Mouse (Mus musculus): ENCODE data around the gene Eva1b. TPM values are rescaled to one million over a fixed set of nuclear protein-coding genes. Genes with fewer than 3 reads are reported as not detected.

Eva1b gene
- polyA plus RNA-seq, 1 experiment from 2014 or later = 98.5 TPM

DNA sequence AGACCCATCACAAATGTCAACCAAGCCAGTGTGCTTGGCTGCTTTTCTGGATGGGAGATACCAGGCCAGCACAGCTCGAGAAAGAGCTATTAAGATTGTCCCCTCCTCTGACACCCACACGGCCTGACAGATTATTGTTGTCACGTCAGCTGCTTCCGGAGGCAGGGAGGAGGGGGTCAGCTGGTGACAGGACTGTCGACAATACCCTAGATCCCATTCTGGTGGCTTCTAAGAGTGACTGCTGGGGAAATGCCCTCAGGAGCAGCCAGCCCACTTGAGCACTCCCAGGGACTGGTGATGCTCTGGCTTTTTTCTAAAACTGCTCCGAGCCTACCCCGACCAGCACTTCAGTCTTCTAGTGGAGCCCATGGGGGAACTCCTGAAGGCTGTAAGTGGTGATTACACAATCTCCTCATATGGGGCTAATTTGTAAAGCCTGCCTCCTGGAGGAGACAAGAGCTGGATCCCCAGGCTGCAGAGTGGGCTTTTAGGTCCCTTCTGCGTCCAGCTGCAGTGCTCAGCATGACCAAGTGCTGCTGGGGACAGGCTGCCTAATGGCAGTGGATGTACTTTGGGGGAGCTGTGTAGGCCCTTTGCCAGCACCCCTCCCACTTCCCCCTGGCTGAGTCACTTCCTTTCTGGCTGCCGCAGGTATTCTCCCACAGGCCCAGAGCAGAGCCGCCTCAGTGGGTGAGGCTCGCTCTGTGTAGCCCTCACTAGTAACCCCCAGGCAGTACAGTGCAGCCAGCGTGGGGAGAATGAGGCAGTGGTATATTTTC is 37.0 kb upstream of the Eva1b start:
- H3K4me1 ChIP-seq = peaks cover 75% of the 10 kb centered on the region
- peak overlapping the region; percentile 33; the same call in 1 of the 2 replicates for H3K9ac ChIP-seq
- H3K9me3 ChIP-seq (replicated peaks) = no peaks in the 10 kb centered on the region
- ATAC-seq (replicated peaks; ENCODE audit: low FRiP score) = peak; percentile 85
- 5% methylated on average over 12 of the region's 12 CpGs for WGBS
- no peaks in the 10 kb centered on the region for H3K36me3 ChIP-seq
- H3K4me3 ChIP-seq (replicated peaks) = 0 out of 2 replicates have a peak overlapping the region, but pooled peaks have one; percentile 7
- peak overlapping the region; percentile 34 for H3K4me2 ChIP-seq
- H3K27ac ChIP-seq = peak overlapping the region; percentile 93
- H3K27me3 ChIP-seq = no peaks in the 10 kb centered on the region

DNA sequence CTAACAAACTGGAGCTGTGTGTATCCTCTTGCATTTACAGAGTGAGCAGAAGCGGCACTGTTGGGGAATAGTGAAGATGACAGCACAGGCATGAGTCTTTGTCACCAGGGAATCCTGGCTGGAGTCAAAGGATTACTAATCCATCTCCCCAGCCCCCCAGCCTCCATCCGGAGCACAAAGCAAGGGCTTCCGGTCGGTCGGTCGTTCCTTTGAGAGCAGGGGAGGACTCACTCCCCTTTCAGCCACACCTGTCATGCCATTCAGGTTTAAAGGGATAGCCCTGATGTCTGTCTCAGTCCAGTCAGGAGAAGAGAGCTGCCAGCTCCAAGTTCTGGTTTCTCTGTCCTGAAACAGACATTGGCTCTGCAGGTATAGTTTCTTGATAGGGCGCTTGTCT is 36.4 kb upstream of the Eva1b start:
- H3K9me3 ChIP-seq (replicated peaks) = no peaks in the 10 kb centered on the region
- no peaks in the 10 kb centered on the region for H3K36me3 ChIP-seq
- H3K27me3 ChIP-seq = no peaks in the 10 kb centered on the region
- H3K4me2 ChIP-seq = peak overlapping the region; percentile 34
- peak overlapping the region; percentile 93 for H3K27ac ChIP-seq
- H3K4me1 ChIP-seq = peaks cover 75% of the 10 kb centered on the region
- WGBS = 26% methylated on average over 7 of the region's 7 CpGs
- no peak for ATAC-seq (replicated peaks; ENCODE audit: low FRiP score)
- no peak overlapping the region for H3K9ac ChIP-seq
- 0 out of 2 replicates have a peak overlapping the region, but pooled peaks have one; percentile 7 for H3K4me3 ChIP-seq (replicated peaks)

DNA sequence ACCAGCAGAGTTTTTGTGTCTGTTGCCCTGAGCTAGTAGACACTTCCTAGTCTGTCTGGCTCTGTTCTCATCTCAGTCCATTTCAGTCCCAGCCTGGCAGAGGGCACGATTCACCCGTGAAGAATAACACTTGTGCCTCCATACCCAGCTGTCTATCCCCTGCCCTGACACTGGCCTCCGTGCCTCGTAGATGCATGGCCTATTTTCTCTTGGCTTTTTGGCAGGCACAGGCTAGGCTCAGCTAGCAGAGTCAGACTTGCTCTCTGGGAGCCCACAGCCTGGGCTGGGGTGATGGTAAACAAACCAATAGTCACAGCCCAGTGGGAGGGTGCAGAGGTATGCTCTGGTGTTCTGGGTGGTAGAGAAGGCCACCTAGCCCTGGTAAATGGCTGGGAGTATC is 34.3 kb upstream of the Eva1b start:
- Histone ChIP-seq H3K36me3 (peaks cover 7% of the 10 kb centered on the region; the same call in 1 of the 2 replicates), H3K4me1 (peaks cover 65% of the 10 kb centered on the region), H3K4me2 (no peak overlapping the region), H3K27ac (no peak overlapping the region), H3K4me3 (replicated peaks) (no peak overlapping the region), H3K9ac (no peak overlapping the region), H3K9me3 (replicated peaks) (no peaks in the 10 kb centered on the region), H3K27me3 (no peaks in the 10 kb centered on the region)
- WGBS = 77% methylated on average over 4 of the region's 4 CpGs
- ATAC-seq (replicated peaks; ENCODE audit: low FRiP score) = no peak

DNA sequence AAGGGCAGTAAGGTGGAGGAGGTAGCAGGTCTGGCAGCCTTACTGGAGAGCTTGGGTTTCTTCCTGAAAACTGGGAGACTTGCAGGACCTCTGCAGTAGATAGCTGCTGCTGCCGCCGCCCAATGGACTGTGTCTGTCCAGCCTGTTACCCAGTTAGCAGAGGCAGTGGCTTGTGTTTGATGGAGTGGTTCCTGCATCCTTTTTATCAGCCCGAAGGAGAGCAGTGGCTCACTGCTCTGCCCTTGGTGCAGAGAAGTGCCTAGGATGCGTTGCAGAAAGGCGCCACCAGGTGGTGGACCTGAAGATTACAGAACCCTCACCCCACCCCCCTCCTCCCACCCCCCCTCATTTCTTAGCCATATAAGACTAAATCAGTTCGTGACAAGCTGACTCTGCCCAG is 33.6 kb upstream of the Eva1b start:
- Histone ChIP-seq H3K4me3 (replicated peaks) (no peak overlapping the region), H3K36me3 (peaks cover 14% of the 10 kb centered on the region), H3K4me1 (peaks cover 58% of the 10 kb centered on the region), H3K27me3 (no peaks in the 10 kb centered on the region), H3K27ac (peak overlapping the region; percentile 37; the same call in 1 of the 2 replicates), H3K9ac (no peak overlapping the region), H3K4me2 (no peak overlapping the region), H3K9me3 (replicated peaks) (no peaks in the 10 kb centered on the region)
- 13% methylated on average over 6 of the region's 6 CpGs for WGBS
- ATAC-seq (replicated peaks; ENCODE audit: low FRiP score) = 0 out of 2 replicates have a peak, but pooled peaks have one; percentile 12

DNA sequence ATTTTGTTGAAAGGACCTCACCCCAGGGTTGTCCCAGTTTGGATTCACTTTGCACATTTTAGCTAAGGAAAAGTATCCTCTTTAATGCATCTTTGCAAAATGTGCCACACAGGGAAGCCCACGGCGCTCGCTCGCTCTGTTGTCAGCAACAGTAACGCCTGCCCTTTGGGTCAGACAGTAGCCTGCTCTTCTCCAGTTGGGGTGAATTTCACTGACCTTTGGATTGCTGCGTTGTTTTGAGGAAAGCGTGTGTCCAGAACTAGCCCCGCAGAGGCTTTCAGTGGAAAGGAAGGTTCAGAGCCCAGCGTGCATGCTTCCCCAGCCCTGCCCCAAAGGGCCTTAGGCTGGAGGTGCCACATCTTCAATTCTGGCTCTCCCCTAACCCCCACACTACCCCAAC is 32.1 kb upstream of the Eva1b start:
- no peak for ATAC-seq (replicated peaks; ENCODE audit: low FRiP score)
- Histone ChIP-seq H3K4me3 (replicated peaks) (no peak overlapping the region), H3K27ac (no peak overlapping the region), H3K36me3 (peaks cover 15% of the 10 kb centered on the region), H3K9me3 (replicated peaks) (no peaks in the 10 kb centered on the region), H3K4me2 (no peak overlapping the region), H3K27me3 (no peaks in the 10 kb centered on the region), H3K9ac (no peak overlapping the region), H3K4me1 (peaks cover 44% of the 10 kb centered on the region)
- WGBS = 79% methylated on average over 9 of the region's 9 CpGs

DNA sequence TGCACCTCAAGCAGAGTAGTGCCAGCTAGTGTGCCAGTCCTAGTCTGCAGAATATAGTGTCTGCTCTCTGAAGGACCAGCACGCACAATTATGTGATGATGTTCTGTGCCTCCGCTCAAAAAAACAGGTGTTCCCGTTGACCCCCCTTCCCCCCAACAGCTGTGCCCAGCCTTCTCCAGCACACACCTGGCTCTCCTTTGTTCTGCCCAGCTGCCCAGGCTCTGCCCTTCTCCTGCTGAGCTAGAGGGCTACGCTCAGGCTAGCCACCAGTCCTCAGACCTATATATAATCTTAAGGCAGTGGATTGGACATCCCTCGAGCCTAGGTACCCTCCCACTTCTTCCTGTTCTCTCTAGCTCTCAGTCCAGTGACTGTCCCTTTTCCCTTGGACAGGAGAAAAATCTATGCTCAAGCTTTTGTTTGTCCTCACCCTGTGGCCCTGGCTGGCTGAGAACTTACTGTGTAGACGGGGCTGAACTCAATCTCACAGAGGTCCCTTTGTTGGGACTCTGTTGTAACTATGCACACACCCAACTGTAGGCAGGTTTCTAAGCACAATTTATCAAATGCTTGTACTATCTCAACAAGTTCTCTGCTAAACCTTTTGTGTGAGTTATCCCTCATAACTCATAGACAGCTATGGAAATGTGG is 31.5 kb upstream of the Eva1b start:
- H3K4me2 ChIP-seq = no peak overlapping the region
- peaks cover under 1% of the 10 kb centered on the region; the same call in 1 of the 2 replicates for H3K9me3 ChIP-seq (replicated peaks)

DNA sequence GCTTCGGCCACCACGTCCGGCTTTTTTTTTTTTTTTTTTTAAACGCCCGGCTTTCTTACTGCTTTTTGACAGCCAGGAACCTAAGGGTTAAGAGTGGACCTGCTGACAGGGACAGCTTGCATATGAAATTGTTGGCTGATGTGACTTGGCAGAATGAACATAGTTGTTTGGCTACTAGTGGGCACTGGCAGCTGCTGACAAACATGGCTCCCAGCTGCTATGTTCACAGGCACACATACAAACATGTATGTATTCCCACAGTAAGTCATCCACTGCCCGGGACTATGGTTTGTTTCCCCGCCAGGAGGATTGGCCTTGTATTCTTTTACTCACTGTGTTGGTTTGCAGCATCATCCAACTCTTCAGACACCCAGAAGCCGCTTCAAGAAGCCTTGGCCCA is 30.4 kb upstream of the Eva1b start:
- 89% methylated on average over 8 of the region's 8 CpGs for WGBS
- Histone ChIP-seq H3K4me1 (peaks cover 27% of the 10 kb centered on the region), H3K36me3 (peaks cover 28% of the 10 kb centered on the region), H3K27ac (no peak overlapping the region), H3K9me3 (replicated peaks) (peaks cover 3% of the 10 kb centered on the region; the same call in 1 of the 2 replicates), H3K9ac (no peak overlapping the region), H3K4me3 (replicated peaks) (no peak overlapping the region), H3K27me3 (no peaks in the 10 kb centered on the region), H3K4me2 (no peak overlapping the region)
- ATAC-seq (replicated peaks; ENCODE audit: low FRiP score) = no peak

More for the DNA sequence above, 31.5 kb upstream of the Eva1b start:
- Histone ChIP-seq H3K4me1 (peaks cover 38% of the 10 kb centered on the region), H3K27me3 (no peaks in the 10 kb centered on the region), H3K27ac (no peak overlapping the region), H3K9ac (no peak overlapping the region), H3K36me3 (peaks cover 19% of the 10 kb centered on the region), H3K4me3 (replicated peaks) (no peak overlapping the region)
- 54% methylated on average over 6 of the region's 6 CpGs for WGBS
- no peak for ATAC-seq (replicated peaks; ENCODE audit: low FRiP score)

DNA sequence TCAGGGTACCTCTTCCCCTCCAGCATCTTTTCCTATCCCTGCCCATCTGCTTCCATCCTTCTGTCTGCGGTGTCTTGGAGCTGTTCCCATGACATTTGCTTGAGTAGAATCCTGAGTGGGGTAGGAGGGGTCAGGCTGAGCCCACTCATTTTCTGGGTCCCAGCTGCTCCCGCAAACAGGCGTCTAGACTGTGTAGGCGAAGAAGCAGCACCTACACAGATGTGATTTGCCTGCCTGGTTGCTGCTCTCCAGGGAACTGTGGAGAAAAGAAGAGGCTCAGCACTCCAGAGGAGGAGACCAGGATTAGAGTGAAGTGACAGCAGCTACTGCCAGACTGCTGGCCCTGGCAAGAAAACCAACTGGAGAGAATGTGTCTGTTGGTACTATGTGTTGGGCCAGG is 28.9 kb upstream of the Eva1b start:
- Histone ChIP-seq H3K4me3 (replicated peaks) (no peak overlapping the region), H3K9ac (no peak overlapping the region), H3K9me3 (replicated peaks) (peaks cover 3% of the 10 kb centered on the region; the same call in 1 of the 2 replicates), H3K4me1 (peaks cover 20% of the 10 kb centered on the region), H3K27me3 (no peaks in the 10 kb centered on the region), H3K4me2 (no peak overlapping the region), H3K36me3 (peaks cover 30% of the 10 kb centered on the region), H3K27ac (no peak overlapping the region)
- 85% methylated on average over 4 of the region's 4 CpGs for WGBS
- ATAC-seq (replicated peaks; ENCODE audit: low FRiP score) = no peak

DNA sequence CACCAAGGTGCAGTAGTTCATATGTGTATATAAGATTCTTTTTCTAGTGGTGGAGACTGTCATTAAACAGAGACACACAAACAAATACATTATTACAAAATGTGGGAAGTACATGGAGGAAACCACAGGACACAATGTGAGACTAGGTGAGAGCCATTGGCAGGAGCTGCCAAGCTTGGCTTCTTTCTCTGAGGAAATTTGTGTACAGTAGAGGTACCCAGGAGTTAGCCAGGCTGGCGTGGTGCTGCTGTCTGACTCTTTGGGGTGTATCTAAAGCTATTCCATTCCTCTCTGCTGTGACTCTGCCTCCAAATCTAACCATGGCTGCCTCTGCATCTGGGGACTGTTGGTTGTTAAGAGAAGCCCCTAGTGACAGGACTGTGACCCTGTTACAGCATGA is 28.5 kb upstream of the Eva1b start:
- H3K36me3 ChIP-seq = peaks cover 33% of the 10 kb centered on the region
- no peaks in the 10 kb centered on the region for H3K27me3 ChIP-seq
- no peak overlapping the region for H3K9ac ChIP-seq
- 89% methylated on average over 1 of the region's 1 CpGs for WGBS
- no peak overlapping the region for H3K4me2 ChIP-seq
- peaks cover 3% of the 10 kb centered on the region; the same call in 1 of the 2 replicates for H3K9me3 ChIP-seq (replicated peaks)
- ATAC-seq (replicated peaks; ENCODE audit: low FRiP score) = no peak
- no peak overlapping the region for H3K4me3 ChIP-seq (replicated peaks)
- H3K4me1 ChIP-seq = peaks cover 16% of the 10 kb centered on the region
- H3K27ac ChIP-seq = no peak overlapping the region

DNA sequence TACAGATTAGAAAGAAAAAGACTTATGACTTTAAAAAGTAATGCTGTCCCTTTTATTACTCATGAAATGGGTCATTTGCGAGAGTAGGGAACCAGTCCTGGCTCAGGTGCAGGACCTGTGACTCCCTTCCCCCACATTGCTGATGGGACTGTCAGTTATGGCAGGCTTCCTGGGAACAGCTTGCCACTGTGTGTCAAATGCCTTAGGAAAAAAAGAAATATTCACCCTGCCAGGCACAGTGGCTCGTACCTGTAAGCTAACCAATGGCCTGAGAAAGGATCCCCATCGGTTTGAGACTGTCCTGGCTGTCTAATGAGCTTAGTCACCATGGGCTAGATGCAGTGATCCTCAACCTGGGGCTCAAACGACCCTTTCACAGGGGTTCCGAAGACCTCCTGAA is 27.5 kb upstream of the Eva1b start:
- H3K4me1 ChIP-seq = peaks cover 11% of the 10 kb centered on the region
- no peak overlapping the region for H3K9ac ChIP-seq
- H3K27me3 ChIP-seq = no peaks in the 10 kb centered on the region
- ATAC-seq (replicated peaks; ENCODE audit: low FRiP score) = no peak
- no peak overlapping the region for H3K27ac ChIP-seq
- WGBS = 75% methylated on average over 5 of the region's 5 CpGs
- peaks cover 3% of the 10 kb centered on the region; the same call in 1 of the 2 replicates for H3K9me3 ChIP-seq (replicated peaks)
- peaks cover 43% of the 10 kb centered on the region for H3K36me3 ChIP-seq
- no peak overlapping the region for H3K4me3 ChIP-seq (replicated peaks)
- H3K4me2 ChIP-seq = no peak overlapping the region

DNA sequence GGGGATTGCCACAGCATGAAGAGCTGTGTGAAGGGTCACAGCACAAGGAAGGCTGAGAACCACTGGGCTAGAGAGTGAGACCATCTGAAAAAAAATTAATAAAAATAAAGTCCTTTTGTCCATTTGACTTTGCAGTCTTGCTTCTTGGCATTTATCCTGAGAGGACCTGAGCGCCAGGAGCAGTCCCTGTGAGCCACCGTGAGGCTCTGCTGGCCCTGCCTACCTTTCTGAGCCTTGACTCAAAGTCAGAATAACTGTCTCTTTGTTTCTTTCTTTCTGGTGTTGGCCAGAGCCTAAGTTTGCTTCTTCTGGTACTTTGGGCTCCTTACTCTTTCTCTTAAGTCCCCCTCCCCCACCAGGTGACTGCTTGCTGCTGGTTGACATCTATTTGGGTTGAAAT is 27.0 kb upstream of the Eva1b start:
- Histone ChIP-seq H3K9me3 (replicated peaks) (peaks cover 3% of the 10 kb centered on the region; the same call in 1 of the 2 replicates), H3K4me2 (no peak overlapping the region), H3K9ac (no peak overlapping the region), H3K4me1 (peaks cover 6% of the 10 kb centered on the region), H3K27me3 (no peaks in the 10 kb centered on the region), H3K27ac (no peak overlapping the region), H3K4me3 (replicated peaks) (no peak overlapping the region), H3K36me3 (peaks cover 48% of the 10 kb centered on the region)
- no peak for ATAC-seq (replicated peaks; ENCODE audit: low FRiP score)
- WGBS = 89% methylated on average over 2 of the region's 2 CpGs

DNA sequence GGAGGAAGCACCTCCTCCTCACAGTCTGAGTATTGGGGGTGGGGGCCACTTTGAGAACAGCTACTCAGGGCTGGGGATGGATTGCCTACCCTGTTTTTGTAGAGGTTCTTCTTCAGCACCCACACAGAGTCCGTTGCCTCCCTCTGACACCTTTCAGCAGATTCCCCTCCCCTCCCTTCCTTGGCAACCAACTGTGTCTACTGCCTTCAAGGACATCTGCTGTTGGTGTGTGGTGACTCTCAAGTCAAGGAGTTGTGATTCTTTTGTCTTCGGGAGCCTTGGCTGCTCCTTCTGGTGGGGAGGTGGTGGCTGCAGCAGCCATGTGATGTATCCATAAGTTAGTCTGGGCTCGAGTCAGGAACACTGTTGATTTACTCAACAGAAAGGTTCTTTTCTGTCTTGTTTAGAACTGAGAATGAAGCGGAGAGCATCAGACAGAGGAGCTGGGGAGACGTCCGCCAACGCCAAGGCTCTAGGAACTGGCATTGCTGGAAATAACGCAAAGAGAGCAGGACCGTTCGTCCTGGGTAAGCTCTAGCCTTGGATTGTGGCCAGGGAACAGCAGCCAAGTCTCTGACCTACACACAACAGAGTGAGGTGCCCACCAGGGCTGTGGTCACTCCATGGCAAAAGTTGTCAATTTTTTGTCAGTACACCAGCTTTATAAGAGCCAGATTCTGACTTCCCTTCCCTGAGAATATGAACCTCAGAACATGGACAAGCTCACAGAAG is 24.1 kb upstream of the Eva1b start:
- Histone ChIP-seq H3K27me3 (no peaks in the 10 kb centered on the region), H3K9me3 (replicated peaks) (peaks cover 3% of the 10 kb centered on the region; the same call in 1 of the 2 replicates), H3K4me3 (replicated peaks) (no peak overlapping the region), H3K9ac (no peak overlapping the region), H3K36me3 (peaks cover 65% of the 10 kb centered on the region), H3K27ac (no peak overlapping the region), H3K4me2 (no peak overlapping the region), H3K4me1 (no peaks in the 10 kb centered on the region)
- WGBS = 83% methylated on average over 10 of the region's 10 CpGs
- ATAC-seq (replicated peaks; ENCODE audit: low FRiP score) = no peak
